Mouse (Mus musculus) bone marrow macrophage, adult 2 months (primary cell): ENCODE data around the gene Nepn.
"Not testable (repeated sequence)": the region's sequence is repeated elsewhere in the genome, so short reads cannot be mapped to it uniquely, and the experiment has no call there.

ENCODE experiments used
- CTCF ChIP-seq: IDR thresholded peaks from 2 replicates; pipeline ENCODE4 v1.5.1; 2012; ENCODE audit warnings: low read depth, mild to moderate bottlenecking, low read length, moderate library complexity
- POLR2A ChIP-seq: IDR thresholded peaks from 2 replicates; pipeline ENCODE4 v1.6.1; 2012; ENCODE audit warnings: mild to moderate bottlenecking, low read depth, low read length, borderline replicate concordance

DNA sequence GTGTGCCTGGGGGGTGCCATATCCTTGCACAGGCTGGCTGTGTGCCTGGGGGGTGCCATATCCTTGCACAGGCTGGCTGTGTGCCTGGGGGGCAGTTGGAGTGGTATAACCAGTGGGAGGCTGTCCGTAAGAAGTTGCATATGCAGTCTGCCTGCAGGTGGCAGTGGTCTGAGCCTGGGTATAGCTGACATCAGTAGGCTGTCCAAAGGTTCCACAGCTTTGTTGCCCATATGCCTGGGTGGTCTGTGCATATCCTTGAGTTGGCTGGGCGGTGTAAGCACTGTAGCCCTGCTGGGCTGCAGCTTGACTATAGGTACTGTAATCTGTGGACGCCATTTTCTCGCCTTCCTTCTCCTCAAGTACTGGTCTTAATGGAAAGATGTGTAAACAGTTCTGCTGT is 45.4 kb upstream of the Nepn start:
- TF ChIP-seq POLR2A, CTCF: not testable (repeated sequence)
